Mouse (Mus musculus) adrenal gland, postnatal 0 days (tissue): ENCODE data around the gene Nmi. TPM values are rescaled to one million over a fixed set of nuclear protein-coding genes. Genes with fewer than 3 reads are reported as not detected.

ENCODE experiments used
- polyA plus RNA-seq: library from polyadenylated mRNA; unstranded; fragments of >200 nt; fragmentation: Nextera tagmentation; extraction: Ambion mirVana; gene quantifications from 2 replicates; pipeline ENCODE4 v1.2.1, GENCODE M21; 2015

Gene Nmi
- 41.3 and 52.5 TPM in 2 replicates for polyA plus RNA-seq

GRCm38 (mm10) chr2:51973410-51973968 lies at the start of gene Nmi:
Gene Nmi (minus strand): TSS chr2:51973494.

GRCm38 (mm10) chr2:51934574-51935334 lies 38.5 kb downstream of the Nmi start, which contains the start of gene Rbm43:
Gene Rbm43 (minus strand): TSS chr2:51935163.

Other genes starting within 250 kb of the Nmi start
- 15.9 and 20.5 TPM in 2 replicates for gene Rbm43, start 38.3 kb downstream of the Nmi start, polyA plus RNA-seq
- 6.0 and 6.3 TPM in 2 replicates for gene Tnfaip6, start 64.5 kb upstream of the Nmi start, polyA plus RNA-seq
- 9.0 and 16.1 TPM in 2 replicates for gene Rif1, start 99.3 kb upstream of the Nmi start, polyA plus RNA-seq